Mouse (Mus musculus) small intestine, adult 2 months (tissue): ENCODE measurements around the gene Gm49383.

ENCODE experiments used
- CTCF ChIP-seq: fragments of 200-500 bp; IDR thresholded peaks from 2 replicates; pipeline ENCODE4 v1.5.1; 2012; ENCODE audit warnings: low read depth, mild to moderate bottlenecking, control low read depth, inconsistent platforms, low read length, moderate library complexity, mixed read lengths; ENCODE audit not compliant: insufficient replicate concordance, insufficient read length; ENCODE audit errors: extremely low read depth
- POLR2A ChIP-seq: fragments of 200-500 bp; IDR thresholded peaks from 2 replicates; pipeline ENCODE4 v1.6.1; 2012; ENCODE audit warnings: low read depth, mild to moderate bottlenecking, control low read depth, inconsistent platforms, low read length, moderate library complexity

- TF ChIP-seq CTCF (no peak), POLR2A (no peak)
Measured at GRCm38 (mm10) chr12:69171307-69171706, 25.6 kb downstream of the Gm49383 start.
